Mouse (Mus musculus) MEL (cell line): ENCODE data around the gene Car2. TPM values are rescaled to one million over a fixed set of nuclear protein-coding genes. Genes with fewer than 3 reads are reported as not detected.
A peak's percentile ranks its signal among the peaks of the same experiment; 100 is the strongest.

Experiments used
- DNase-seq: peaks from one replicate; pipeline ENCODE4 v3.0.0; 2011; ENCODE audit warnings: low read depth, low spot score
- H3K27ac ChIP-seq: 2 replicates; pipeline ENCODE4 v1.5.1; 2012; ENCODE audit warnings: low read depth, mild to moderate bottlenecking, control low read depth, low read length, moderate library complexity; ENCODE audit not compliant: control insufficient read depth
- H3K27me3 ChIP-seq, 2 experiments: fragments of 150-350 bp in 1 of 2; sonication (generic) in 1 of 2; 2 replicates each; pipeline ENCODE4 v1.6.1; 2012; ENCODE audit warnings: low read length in 2 of 2, mild to moderate bottlenecking in 2 of 2, improper control_type of control experiment in 1 of 2, moderate library complexity in 1 of 2; ENCODE audit not compliant: insufficient read depth in 2 of 2, control insufficient read depth in 1 of 2
- H3K36me3 ChIP-seq, 2 experiments: 2 replicates each; pipeline ENCODE4 v1.6.1; 2012 to 2014; ENCODE audit warnings: low read length in 2 of 2, improper control_type of control experiment in 1 of 2, inconsistent platforms in 1 of 2, mild to moderate bottlenecking in 1 of 2; ENCODE audit not compliant: insufficient read depth in 2 of 2, control insufficient read depth in 1 of 2
- H3K4me1 ChIP-seq, 2 experiments: fragments of 150-350 bp in 1 of 2; sonication (generic) in 1 of 2; 2 replicates each; pipeline ENCODE4 v1.6.1; 2012; ENCODE audit warnings: low read length in 2 of 2, improper control_type of control experiment in 1 of 2, mild to moderate bottlenecking in 1 of 2; ENCODE audit not compliant: insufficient read depth in 2 of 2, control insufficient read depth in 1 of 2
- H3K4me3 ChIP-seq, 2 experiments: fragments of 150-350 bp in 1 of 2; sonication (generic) in 1 of 2; 2 replicates each; pipeline ENCODE4 v1.5.1; 2012; ENCODE audit warnings: low read depth in 2 of 2, low read length in 2 of 2, mild to moderate bottlenecking in 2 of 2, moderate library complexity in 2 of 2, control low read depth in 1 of 2, improper control_type of control experiment in 1 of 2; ENCODE audit not compliant: control insufficient read depth in 1 of 2, insufficient read depth in 1 of 2
- H3K79me2 ChIP-seq: 2 replicates; pipeline ENCODE4 v1.6.1; 2012; ENCODE audit warnings: mild to moderate bottlenecking, low read length, moderate library complexity; ENCODE audit not compliant: control insufficient read depth, poor library complexity, insufficient read depth
- H3K9ac ChIP-seq: 2 replicates; pipeline ENCODE4 v1.6.1; 2012; ENCODE audit warnings: low read depth, mild to moderate bottlenecking, control low read depth, low read length, moderate library complexity; ENCODE audit not compliant: control insufficient read depth, poor library complexity, severe bottlenecking
- H3K9me3 ChIP-seq: fragments of 150-350 bp; sonication (generic); replicated peaks from 2 replicates; pipeline ENCODE4 v1.6.1; 2012; ENCODE audit warnings: mild to moderate bottlenecking, low read length, improper control_type of control experiment, moderate library complexity; ENCODE audit not compliant: insufficient read depth
- EP300 ChIP-seq, 2 experiments: IDR thresholded peaks; 2 replicates each; pipeline ENCODE4 v1.6.1; 2011; ENCODE audit warnings: improper control_type of control experiment in 2 of 2, low read length in 2 of 2, low read depth in 1 of 2, mild to moderate bottlenecking in 1 of 2
- ETS1 ChIP-seq: IDR thresholded peaks from 2 replicates; pipeline ENCODE4 v1.6.1; 2012; ENCODE audit warnings: low read depth, mild to moderate bottlenecking, inconsistent platforms, low read length, improper control_type of control experiment, moderate library complexity
- GATA1 ChIP-seq: IDR thresholded peaks from 2 replicates; pipeline ENCODE4 v1.6.1; 2011; ENCODE audit warnings: low read depth, low read length, improper control_type of control experiment
- HCFC1 ChIP-seq: IDR thresholded peaks from 2 replicates; pipeline ENCODE4 v1.6.1; 2012; ENCODE audit warnings: low read depth, mild to moderate bottlenecking, inconsistent platforms, low read length, improper control_type of control experiment, moderate library complexity
- MAZ ChIP-seq: IDR thresholded peaks from 2 replicates; pipeline ENCODE4 v1.6.1; 2012; ENCODE audit warnings: low read depth, mild to moderate bottlenecking, inconsistent platforms, low read length, improper control_type of control experiment
- MYB ChIP-seq: IDR thresholded peaks from 2 replicates; pipeline ENCODE4 v1.6.1; 2011; ENCODE audit warnings: mild to moderate bottlenecking, low read depth, low read length, improper control_type of control experiment
- POLR2A ChIP-seq, 2 experiments: IDR thresholded peaks; 2 replicates each; pipeline ENCODE4 v1.6.1; 2011 to 2012; ENCODE audit warnings: low read length in 2 of 2, mild to moderate bottlenecking in 2 of 2, control low read depth in 1 of 2, improper control_type of control experiment in 1 of 2, low read depth in 1 of 2, moderate library complexity in 1 of 2; ENCODE audit not compliant: control insufficient read depth in 1 of 2, insufficient read depth in 1 of 2, poor library complexity in 1 of 2
- POLR2AphosphoS2 ChIP-seq: IDR thresholded peaks from 2 replicates; pipeline ENCODE4 v1.6.1; 2011; ENCODE audit warnings: low read length, improper control_type of control experiment
- RCOR1 ChIP-seq: IDR thresholded peaks from 2 replicates; pipeline ENCODE4 v1.6.1; 2012; ENCODE audit warnings: low read depth, mild to moderate bottlenecking, inconsistent platforms, low read length, improper control_type of control experiment
- SMC3 ChIP-seq: IDR thresholded peaks from 2 replicates; pipeline ENCODE4 v1.6.1; 2011; ENCODE audit warnings: low read depth, low read length, improper control_type of control experiment
- TAL1 ChIP-seq: IDR thresholded peaks from 2 replicates; pipeline ENCODE4 v1.6.1; 2012; ENCODE audit warnings: mild to moderate bottlenecking, inconsistent platforms, low read length, moderate library complexity, mixed read lengths
- TBP ChIP-seq: IDR thresholded peaks from 2 replicates; pipeline ENCODE4 v1.8.0; 2011; ENCODE audit warnings: low read depth, low read length, improper control_type of control experiment
- TCF12 ChIP-seq: IDR thresholded peaks from 2 replicates; pipeline ENCODE4 v1.6.1; 2014; ENCODE audit warnings: low read depth, mild to moderate bottlenecking, inconsistent platforms, low read length, improper control_type of control experiment, moderate library complexity
- ZKSCAN1 ChIP-seq: IDR thresholded peaks from 2 replicates; pipeline ENCODE4 v1.6.1; 2012; ENCODE audit warnings: low read depth, mild to moderate bottlenecking, inconsistent platforms, low read length, improper control_type of control experiment, moderate library complexity
- ZMIZ1 ChIP-seq: IDR thresholded peaks from 2 replicates; pipeline ENCODE4 v1.6.1; 2012; ENCODE audit warnings: low read depth, mild to moderate bottlenecking, inconsistent platforms, low read length, improper control_type of control experiment, moderate library complexity
- polyA plus RNA-seq, 2 experiments: library from polyadenylated mRNA; stranded (reverse) in 1 of 2; unstranded in 1 of 2; fragments of >175 nt in 1 of 2; fragments of >200 nt in 1 of 2; gene quantifications; 2 replicates each; pipeline versions ENCODE4 v1.2.1 to v1.2.4; 2012; ENCODE audit warnings: low replicate concordance in 2 of 2, low read depth in 1 of 2; ENCODE audit not compliant: insufficient read length in 2 of 2, insufficient read depth in 1 of 2, missing spikeins in 1 of 2
- total RNA-seq: library from RNA; depleted of rRNA; stranded (reverse); fragments of 300-350 nt; gene quantifications from 2 replicates; pipeline ENCODE4 v1.2.3, GENCODE M21; 2012

The Car2 gene
- total and polyA plus RNA-seq, 3 experiments = 109 to 397 (median 369) TPM

- peak overlapping the region; percentile 48 for H3K9ac ChIP-seq
- H3K79me2 ChIP-seq = peaks cover 17% of the 10 kb centered on the region
- H3K27ac ChIP-seq = peak overlapping the region; percentile 87
- peak; percentile 27 for DNase-seq
- TF ChIP-seq ETS1 (0 out of 2 replicates have a peak, but pooled peaks have one; percentile 27), ZMIZ1 (no peak), TCF12 (peak; percentile 51; the same call in 1 of the 2 replicates), EP300 (IDR thresholded peaks at IDR 0.05; ENCODE audit: low read depth in 1 of 2, low read length in 2 of 2) (peak; percentile 32 to 78; a peak in 2 of 4 replicates), MYB (peak; percentile 70; the same call in 1 of the 2 replicates), GATA1 (0 out of 2 replicates have a peak, but pooled peaks have one; percentile 23), TAL1 (no peak)
- H3K9me3 ChIP-seq = no peaks in the 10 kb centered on the region
- no peaks in the 10 kb centered on the region for H3K27me3 ChIP-seq
- H3K4me1 ChIP-seq = peaks cover 29 to 30% of the 10 kb centered on the region in 2 experiments
- peaks cover 0 to 43% of the 10 kb centered on the region in 2 experiments; a peak in 2 of 4 replicates for H3K36me3 ChIP-seq
- no peak overlapping the region for H3K4me3 ChIP-seq
Observed at GRCm38 (mm10) chr3:14882005-14882404, 4.1 kb upstream of the Car2 start.

DNA sequence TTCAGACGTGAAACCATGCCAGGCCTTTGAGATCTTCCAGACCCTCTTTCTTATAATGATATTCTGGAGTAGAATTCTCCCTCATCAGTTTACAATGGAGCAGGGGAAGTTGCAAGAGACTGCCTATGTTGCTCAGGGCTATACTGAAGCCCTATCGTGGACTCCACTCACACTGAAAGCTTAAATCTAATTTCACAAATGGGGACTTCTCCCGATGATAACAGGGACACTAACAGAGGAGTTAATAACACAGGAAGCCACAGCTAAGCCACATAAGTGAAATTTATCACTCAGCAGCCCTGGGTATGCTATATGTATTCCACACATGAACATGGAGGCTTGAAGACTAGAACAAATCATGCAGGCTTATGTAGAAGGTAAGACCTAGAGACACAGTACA lies 3.3 kb upstream of the Car2 start:
- H3K27ac ChIP-seq = peak overlapping the region; percentile 87
- H3K4me3 ChIP-seq = no peak overlapping the region
- no peaks in the 10 kb centered on the region for H3K9me3 ChIP-seq
- peaks cover 29 to 32% of the 10 kb centered on the region in 2 experiments for H3K4me1 ChIP-seq
- peak; percentile 73 for DNase-seq
- H3K79me2 ChIP-seq = peaks cover 23% of the 10 kb centered on the region
- TF ChIP-seq POLR2AphosphoS2 = no peak
- TF ChIP-seq POLR2A (IDR thresholded peaks at IDR 0.05; ENCODE audit: control insufficient read depth in 1 of 2, insufficient read depth in 1 of 2, low read depth in 1 of 2, low read length in 2 of 2, poor library complexity in 1 of 2) = 0 out of 4 replicates have a peak, but pooled peaks of 1 of the 2 experiments have one; percentile 20
- peak; percentile 87 for TF ChIP-seq TCF12
- TF ChIP-seq MAZ = no peak
- TF ChIP-seq TAL1 = peak; percentile 47
- TF ChIP-seq GATA1 = peak; percentile 77
- peak; percentile 71; the same call in 1 of the 2 replicates for TF ChIP-seq ETS1
- TF ChIP-seq SMC3 = no peak
- TF ChIP-seq EP300 (IDR thresholded peaks at IDR 0.05; ENCODE audit: low read depth in 1 of 2, low read length in 2 of 2) = peak; percentile 77 to 89
- TF ChIP-seq RCOR1 = peak; percentile 81
- no peak for TF ChIP-seq HCFC1
- TF ChIP-seq TBP = peak; percentile 50; the same call in 1 of the 2 replicates
- H3K27me3 ChIP-seq = no peaks in the 10 kb centered on the region
- peaks cover 0 to 43% of the 10 kb centered on the region in 2 experiments; a peak in 3 of 4 replicates for H3K36me3 ChIP-seq
- peak overlapping the region; percentile 54 for H3K9ac ChIP-seq

DNA sequence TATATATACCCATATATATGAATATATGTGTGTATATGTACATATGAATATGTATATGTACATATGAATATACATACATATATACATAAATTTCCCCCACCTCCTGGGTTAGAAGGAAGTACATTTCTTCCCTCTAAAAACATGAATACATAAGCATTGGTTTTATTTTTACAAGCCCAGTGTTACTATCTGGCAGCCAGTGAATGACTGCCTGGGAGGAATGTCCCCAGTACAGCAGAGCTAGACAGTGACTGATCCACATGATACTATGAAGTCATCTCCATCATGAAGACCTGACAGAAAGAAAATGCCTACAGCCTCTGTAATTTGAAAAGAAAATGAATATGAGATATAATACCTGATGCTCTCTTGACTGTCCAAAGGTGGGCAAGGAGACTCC lies 1.2 kb upstream of the Car2 start:
- no peak for DNase-seq
- peaks cover 28 to 43% of the 10 kb centered on the region in 2 experiments for H3K4me1 ChIP-seq
- no peaks in the 10 kb centered on the region for H3K9me3 ChIP-seq
- H3K9ac ChIP-seq = peak overlapping the region; percentile 96
- H3K4me3 ChIP-seq = peak overlapping the region; percentile 11 to 66; a peak in 2 of 4 replicates
- H3K79me2 ChIP-seq = peaks cover 40% of the 10 kb centered on the region
- H3K27ac ChIP-seq = peak overlapping the region; percentile 53
- no peak for TF ChIP-seq ZKSCAN1
- H3K36me3 ChIP-seq = peaks cover 3 to 53% of the 10 kb centered on the region in 2 experiments; a peak in 3 of 4 replicates
- no peaks in the 10 kb centered on the region for H3K27me3 ChIP-seq
